Mouse (Mus musculus) lung, postnatal 0 days (tissue): ENCODE data around the gene Krt26. TPM values are rescaled to one million over a fixed set of nuclear protein-coding genes. Genes with fewer than 3 reads are reported as not detected.

Source experiments
- ATAC-seq: fragments of 200-750 bp; cut with Nextera tagmentation; 2 replicates; pipeline ENCODE4 v1.8.0; 2017; ENCODE audit warnings: moderate library complexity
- DNase-seq: peaks from one replicate; pipeline ENCODE4 v3.0.0-alpha.2; 2016; ENCODE audit warnings: low spot score
- H3K27ac ChIP-seq: fragments of 300-500 bp; sonication (generic); 2 replicates; pipeline ENCODE4 v1.5.1; 2014; ENCODE audit warnings: antibody characterized with exemption, mild to moderate bottlenecking, low read length, mixed read lengths
- H3K27me3 ChIP-seq: fragments of 300-500 bp; sonication (generic); replicated peaks from 2 replicates; pipeline ENCODE4 v1.6.1; 2014; ENCODE audit warnings: low read length, mixed read lengths; ENCODE audit not compliant: insufficient read depth
- H3K36me3 ChIP-seq: fragments of 300-500 bp; sonication (generic); 2 replicates; pipeline ENCODE4 v1.6.1; 2014; ENCODE audit warnings: low read length, mixed read lengths; ENCODE audit not compliant: insufficient read depth
- H3K4me1 ChIP-seq: fragments of 300-500 bp; sonication (generic); 2 replicates; pipeline ENCODE4 v1.6.1; 2014; ENCODE audit warnings: antibody characterized with exemption, low read depth, low read length, mixed read lengths; ENCODE audit not compliant: insufficient read depth
- H3K4me2 ChIP-seq: fragments of 300-500 bp; sonication (generic); replicated peaks from 2 replicates; pipeline ENCODE4 v1.6.1; 2014; ENCODE audit warnings: low read depth, mild to moderate bottlenecking, low read length, moderate library complexity, mixed read lengths
- H3K4me3 ChIP-seq: fragments of 300-500 bp; sonication (generic); 2 replicates; pipeline ENCODE4 v1.5.1; 2014; ENCODE audit warnings: low read depth, low read length
- H3K9ac ChIP-seq: fragments of 300-500 bp; sonication (generic); replicated peaks from 2 replicates; pipeline ENCODE4 v1.6.1; 2014; ENCODE audit warnings: low read depth, mild to moderate bottlenecking
- H3K9me3 ChIP-seq: fragments of 300-500 bp; sonication (generic); 2 replicates; pipeline ENCODE4 v1.6.1; 2016; ENCODE audit warnings: low read length, mixed read lengths
- CTCF ChIP-seq: IDR thresholded peaks from 2 replicates; pipeline ENCODE4 v1.5.1; 2016; ENCODE audit warnings: antibody characterized with exemption, mild to moderate bottlenecking
- EP300 ChIP-seq: IDR thresholded peaks from 2 replicates; pipeline ENCODE4 v1.6.1; 2016; ENCODE audit warnings: antibody characterized with exemption, mild to moderate bottlenecking, control low read depth
- WGBS: fragments of 180-500 bp; shearing (Covaris S2); extraction: QIAGEN DNeasy Blood & Tissue Kit; methylation state at CpG from one replicate; pipeline ENCODE4 v1.1.7; 2014; 5-methylcytosine and 5-hydroxymethylcytosine counted together
- polyA plus RNA-seq: library from polyadenylated mRNA; unstranded; fragments of >200 nt; fragmentation: Nextera tagmentation; extraction: Ambion mirVana; gene quantifications from 2 replicates; pipeline ENCODE4 v1.2.1, GENCODE M21; 2015

The Krt26 gene
- not detected in 2 replicates for polyA plus RNA-seq

GRCm38 (mm10) chr11:99337866-99338265, at the start of gene Krt26:
TSS of gene Krt26 (minus strand) at chr11:99337966.
- DNase-seq (no peak), ATAC-seq (no peak)
- Histone ChIP-seq H3K27me3 (no peaks in the 10 kb centered on the region), H3K4me1 (no peaks in the 10 kb centered on the region), H3K9me3 (no peaks in the 10 kb centered on the region), H3K9ac (no peak within 1 kb of the TSS), H3K36me3 (no peaks in the 10 kb centered on the region), H3K4me3 (no peak within 1 kb of the TSS), H3K4me2 (no peak within 1 kb of the TSS), H3K27ac (no peak within 1 kb of the TSS)
- 92% methylated on average over 11 of the region's 11 CpGs for WGBS
- TF ChIP-seq EP300, result no peak
- TF ChIP-seq CTCF, result no peak

DNA sequence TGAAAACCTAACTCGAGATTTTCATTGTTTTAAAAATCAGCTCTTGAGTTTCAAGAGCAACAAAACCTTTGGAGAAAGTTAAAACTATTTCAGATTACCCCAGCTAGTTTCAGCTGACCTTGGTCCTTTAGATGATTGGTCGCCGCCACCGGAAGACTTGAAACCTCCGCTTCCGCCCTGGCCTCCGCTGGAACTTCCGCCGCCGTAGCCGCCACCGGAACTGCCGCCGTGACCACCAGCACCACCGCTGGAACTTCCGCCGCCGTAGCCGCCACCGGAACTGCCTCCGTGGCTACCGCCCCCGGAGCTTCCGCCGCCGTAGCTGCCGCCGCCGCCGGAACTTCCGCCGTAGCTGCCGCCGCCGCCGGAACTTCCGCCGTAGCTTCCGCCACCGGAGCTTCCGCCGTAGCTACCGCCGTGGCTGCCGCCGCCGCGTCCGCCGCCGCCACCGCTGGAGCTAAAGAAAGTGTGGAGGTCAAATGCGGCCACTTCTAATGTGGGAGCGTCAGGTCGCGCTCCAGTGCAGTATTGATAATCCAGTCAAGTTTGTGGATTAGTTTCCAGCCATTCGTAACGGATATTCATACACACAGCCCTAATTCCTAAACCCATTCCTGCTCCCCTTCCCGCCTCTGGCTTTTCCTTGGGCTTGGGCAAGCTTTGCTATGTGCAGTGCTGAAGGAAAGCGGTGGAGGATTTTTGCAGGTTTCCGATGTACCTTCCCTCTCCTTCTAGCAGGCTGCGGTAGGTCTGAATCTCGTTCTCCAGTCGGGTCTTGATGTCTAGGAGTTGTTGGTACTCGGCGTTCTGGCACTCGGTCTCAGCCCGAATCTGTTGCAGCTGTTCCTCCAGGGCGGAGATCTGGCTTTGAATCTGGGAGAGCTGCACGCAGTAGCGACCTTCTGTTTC, 48.3 kb upstream of the Krt26 start:
- TF ChIP-seq CTCF (no peak), EP300 (peak; percentile 43; the same call in 1 of the 2 replicates)
- ATAC-seq, result peak; percentile 98
- WGBS, result 2% methylated on average over 71 of the region's 71 CpGs

DNA sequence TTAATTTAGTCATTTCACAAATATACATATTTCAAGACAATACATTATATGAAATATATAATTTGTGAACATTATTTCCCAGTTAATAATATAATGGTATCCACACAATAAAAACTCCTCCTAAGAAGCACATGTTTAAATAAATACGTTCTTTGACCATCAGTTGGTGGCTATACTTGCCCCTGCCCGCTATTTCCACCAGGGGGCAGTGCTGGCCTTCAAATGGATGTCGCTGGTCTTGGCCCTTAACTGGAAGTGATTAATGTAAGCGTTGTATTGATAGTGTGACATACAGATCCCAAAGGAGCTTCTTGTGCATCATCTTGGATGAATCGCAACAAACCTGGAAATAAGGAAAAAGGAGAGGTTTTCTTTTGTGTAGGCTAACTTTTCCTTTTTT, 41.8 kb upstream of the Krt26 start:
- H3K27me3 ChIP-seq, result no peaks in the 10 kb centered on the region; the same call in 1 of the 2 replicates
- ATAC-seq (no peak), DNase-seq (peak; percentile 77)
- H3K36me3 ChIP-seq, result no peaks in the 10 kb centered on the region
- no peak overlapping the region for H3K4me3 ChIP-seq
- TF ChIP-seq CTCF, result peak; percentile 94
- TF ChIP-seq EP300, result no peak
- WGBS, result 19% methylated on average over 5 of the region's 5 CpGs
- no peak overlapping the region for H3K27ac ChIP-seq
- no peak overlapping the region for H3K9ac ChIP-seq
- H3K4me1 ChIP-seq, result no peaks in the 10 kb centered on the region
- H3K4me2 ChIP-seq, result no peak overlapping the region
- H3K9me3 ChIP-seq, result no peaks in the 10 kb centered on the region

More for the DNA sequence above, 48.3 kb upstream of the Krt26 start:
- no peaks in the 10 kb centered on the region for H3K4me1 ChIP-seq
- peak overlapping the region; percentile 58 for H3K4me2 ChIP-seq
- H3K27me3 ChIP-seq, result no peaks in the 10 kb centered on the region; the same call in 1 of the 2 replicates
- peak overlapping the region; percentile 94 for H3K27ac ChIP-seq
- peak; percentile 94 for DNase-seq
- no peaks in the 10 kb centered on the region for H3K9me3 ChIP-seq
- H3K9ac ChIP-seq, result peak overlapping the region; percentile 64
- no peaks in the 10 kb centered on the region for H3K36me3 ChIP-seq
- H3K4me3 ChIP-seq, result peak overlapping the region; percentile 56

- H3K27ac ChIP-seq, result no peak within 1 kb of the TSS
- no peaks in the 10 kb centered on the region for H3K9me3 ChIP-seq
- H3K4me3 ChIP-seq, result no peak within 1 kb of the TSS
- H3K9ac ChIP-seq, result no peak within 1 kb of the TSS
- 83% methylated on average over 13 of the region's 13 CpGs for WGBS
- ATAC-seq (no peak), DNase-seq (no peak)
- no peaks in the 10 kb centered on the region for H3K27me3 ChIP-seq
- no peak within 1 kb of the TSS for H3K4me2 ChIP-seq
- no peak for TF ChIP-seq CTCF
- TF ChIP-seq EP300, result no peak
- no peaks in the 10 kb centered on the region for H3K4me1 ChIP-seq
- H3K36me3 ChIP-seq, result no peaks in the 10 kb centered on the region
Measured at GRCm38 (mm10) chr11:99374803-99375202, 37.0 kb upstream of the Krt26 start, which contains the start of gene Krt28. TSS of gene Krt28 (minus strand) at chr11:99374903.

DNA sequence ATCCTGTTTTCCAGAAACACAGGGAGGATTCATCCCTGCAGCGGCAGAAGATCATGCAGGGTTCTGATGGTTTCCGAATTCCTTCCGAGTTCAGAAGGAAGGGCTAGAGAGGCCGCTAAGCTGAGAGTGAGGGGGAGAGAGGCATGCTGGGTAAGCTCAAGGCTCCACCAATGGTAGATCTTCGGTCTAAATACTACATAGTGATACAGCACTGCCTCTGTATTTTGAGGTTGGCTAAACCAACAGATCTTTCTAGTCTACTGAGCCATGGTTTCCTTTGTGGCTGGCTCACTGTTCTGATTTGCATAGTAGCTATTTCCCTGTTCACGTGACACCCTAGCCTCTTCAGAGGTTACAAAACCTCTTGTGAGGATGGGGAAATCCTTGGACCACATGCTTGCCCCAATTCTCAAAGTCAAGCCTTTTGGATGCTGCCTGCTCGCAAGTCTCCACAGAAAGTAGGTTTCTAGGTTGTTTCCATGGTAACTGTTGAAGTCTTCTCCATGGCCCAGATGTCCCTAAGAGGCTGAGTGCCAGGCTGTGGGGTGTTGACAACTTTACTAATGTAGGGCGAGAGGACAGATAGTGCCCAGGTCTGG, 32.2 kb upstream of the Krt26 start:
- Histone ChIP-seq H3K27ac (no peak overlapping the region), H3K27me3 (no peaks in the 10 kb centered on the region), H3K4me3 (no peak overlapping the region), H3K36me3 (no peaks in the 10 kb centered on the region), H3K9ac (no peak overlapping the region), H3K9me3 (no peaks in the 10 kb centered on the region), H3K4me2 (no peak overlapping the region), H3K4me1 (no peaks in the 10 kb centered on the region)
- WGBS, result 78% methylated on average over 8 of the region's 8 CpGs
- DNase-seq, result peak; percentile 34
- TF ChIP-seq EP300, result no peak
- no peak for TF ChIP-seq CTCF
- ATAC-seq, result no peak

GRCm38 (mm10) chr11:99369229-99369628, 31.5 kb upstream of the Krt26 start:
- WGBS, result 2% methylated on average over 3 of the region's 3 CpGs
- H3K4me3 ChIP-seq, result no peak overlapping the region
- DNase-seq, result peak; percentile 39

More at GRCm38 (mm10) chr11:99369229-99369628, 31.5 kb upstream of the Krt26 start:
- Histone ChIP-seq H3K36me3 (no peaks in the 10 kb centered on the region), H3K27me3 (no peaks in the 10 kb centered on the region), H3K9ac (no peak overlapping the region), H3K9me3 (no peaks in the 10 kb centered on the region), H3K4me1 (no peaks in the 10 kb centered on the region), H3K27ac (no peak overlapping the region), H3K4me2 (no peak overlapping the region)
- TF ChIP-seq CTCF (peak; percentile 65), EP300 (no peak)
- no peak for ATAC-seq
